Mouse (Mus musculus): Measurements from ENCODE around the gene 3110009E18Rik.

DNA sequence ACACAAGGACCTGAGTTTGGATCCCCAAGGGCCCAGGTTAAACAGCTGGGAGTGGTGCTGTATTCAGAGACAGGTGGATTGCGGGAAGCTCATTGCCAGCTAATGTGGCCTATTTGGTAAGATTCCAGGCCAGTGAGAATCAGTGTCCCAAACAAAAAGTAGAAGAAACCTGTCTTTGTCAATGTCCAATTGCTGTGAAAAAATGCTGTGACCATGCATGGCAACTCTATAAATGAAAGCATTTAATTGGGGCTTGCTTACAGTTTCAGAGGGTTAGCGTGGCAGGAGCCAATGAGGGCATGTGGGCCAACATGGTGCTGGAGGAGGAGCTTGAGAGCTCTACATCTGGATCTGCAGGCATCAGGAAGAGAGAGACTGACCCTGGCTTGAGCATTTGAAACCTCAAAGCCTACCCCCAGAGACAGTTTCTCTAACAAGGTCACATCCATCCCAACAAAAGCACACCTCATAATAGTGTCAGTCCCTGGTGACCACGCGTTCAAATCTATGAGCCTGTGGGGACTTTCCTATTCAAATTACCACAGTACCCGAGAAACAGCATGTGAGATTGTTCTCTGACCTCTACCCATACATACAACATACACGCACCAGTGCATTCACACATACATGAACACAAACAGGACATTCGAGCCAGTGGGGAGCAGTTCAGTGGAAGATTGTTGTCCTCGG, 24.7 kb downstream of the 3110009E18Rik start:
- TF ChIP-seq CTCF (IDR thresholded peaks at IDR 0.05) (no peak), EP300 (IDR thresholded peaks at IDR 0.05) (no peak)

Data from lung, postnatal 0 days (tissue).